Mouse (Mus musculus) granulocyte monocyte progenitor cell, adult 5-6 weeks (primary cell): ENCODE measurements around the gene Tmem245. TPM values are rescaled to one million over a fixed set of nuclear protein-coding genes. Genes with fewer than 3 reads are reported as not detected.

Experiments used
- ATAC-seq: replicated peaks from 2 replicates; pipeline ENCODE4 v1.8.0; 2016; ENCODE audit warnings: mild to moderate bottlenecking, moderate TSS enrichment, inconsistent platforms; ENCODE audit not compliant: poor library complexity, severe bottlenecking
- total RNA-seq, 2 experiments: library from RNA; stranded (forward) in 1 of 2; stranded (reverse) in 1 of 2; fragments of 200-712, 200-1000 nt in 1 of 2; fragments of >200 nt in 1 of 2; fragmentation: Nextera tagmentation in 1 of 2; gene quantifications; 2 replicates each; pipeline ENCODE4 v1.2.3; 2014 to 2017

Gene Tmem245
- total RNA-seq, 2 experiments from 2014 or later: 9.9 to 16.3 TPM

GRCm38 (mm10) chr4:56932096-56932495 is 15.1 kb downstream of the Tmem245 start:
- ATAC-seq: no peak

GRCm38 (mm10) chr4:56930312-56930711 is 16.9 kb downstream of the Tmem245 start:
- ATAC-seq: no peak

GRCm38 (mm10) chr4:56926971-56927370 is 20.3 kb downstream of the Tmem245 start:
- ATAC-seq: no peak

- no peak for ATAC-seq
Observed at GRCm38 (mm10) chr4:56922229-56922628, 25.0 kb downstream of the Tmem245 start.

GRCm38 (mm10) chr4:56915732-56916325 is 31.4 kb downstream of the Tmem245 start:
- no peak for ATAC-seq

GRCm38 (mm10) chr4:56914761-56915160 is 32.5 kb downstream of the Tmem245 start:
- peak; percentile 17; the same call in 1 of the 2 replicates for ATAC-seq

- no peak for ATAC-seq
Observed at GRCm38 (mm10) chr4:56914338-56914737, 32.9 kb downstream of the Tmem245 start.

- no peak for ATAC-seq
Observed at GRCm38 (mm10) chr4:56912382-56913001, 34.7 kb downstream of the Tmem245 start.

GRCm38 (mm10) chr4:56909568-56909967 is 37.7 kb downstream of the Tmem245 start:
- no peak for ATAC-seq

GRCm38 (mm10) chr4:56907671-56908070 is 39.6 kb downstream of the Tmem245 start:
- no peak for ATAC-seq

- no peak for ATAC-seq
Observed at GRCm38 (mm10) chr4:56906926-56907325, 40.3 kb downstream of the Tmem245 start.

- ATAC-seq: peak; percentile 63
Observed at GRCm38 (mm10) chr4:56905507-56905906, 41.7 kb downstream of the Tmem245 start.

GRCm38 (mm10) chr4:56901671-56902070 is 45.6 kb downstream of the Tmem245 start:
- ATAC-seq: no peak

- ATAC-seq: no peak
Observed at GRCm38 (mm10) chr4:56899216-56899615, 48.0 kb downstream of the Tmem245 start.

GRCm38 (mm10) chr4:56897511-56897910 is 49.7 kb downstream of the Tmem245 start:
- ATAC-seq: no peak

GRCm38 (mm10) chr4:56894196-56894595 is 53.0 kb downstream of the Tmem245 start:
- no peak for ATAC-seq

- ATAC-seq: peak; percentile 87
Observed at GRCm38 (mm10) chr4:56892501-56893115, 54.6 kb downstream of the Tmem245 start.

GRCm38 (mm10) chr4:56888483-56888882 is 58.8 kb downstream of the Tmem245 start:
- no peak for ATAC-seq

- ATAC-seq: no peak
Observed at GRCm38 (mm10) chr4:56886286-56886979, 60.8 kb downstream of the Tmem245 start.

GRCm38 (mm10) chr4:56880036-56880703 is 67.1 kb downstream of the Tmem245 start:
- no peak for ATAC-seq

GRCm38 (mm10) chr4:56878971-56879370 is 68.3 kb downstream of the Tmem245 start:
- ATAC-seq: no peak
